10 mouse cellular contexts compared by ENCODE assay signal in genomic region chr3:90586016-90586643, GRCm38 (mm10). TPM values are rescaled to one million over a fixed set of nuclear protein-coding genes. Genes with fewer than 3 reads are reported as not detected.
DNase-seq lines count a peak whose midpoint lies in the region; ATAC-seq and TF ChIP-seq lines count a peak whose summit lies in the region.
"Had no signal": no experiment of that assay in that cellular context is flagged by ENCODE, and none has a peak within 500 bp of the region (broad histone marks: within the 10 kb centered on the region; RNA-seq: fewer than 3 reads in every experiment).

No protein-coding gene starts in this region.

- H3K27me3 ChIP-seq in forebrain, embryonic 11.5 days (ENCODE audit: control insufficient read depth, insufficient read depth, low read length): no peaks in the 10 kb centered on the region
- H3K27me3 ChIP-seq in forebrain, embryonic 14.5 days (replicated peaks; ENCODE audit: control insufficient read depth, insufficient read depth, low read length): no peaks in the 10 kb centered on the region
- H3K27me3 ChIP-seq in lung, postnatal 0 days (replicated peaks; ENCODE audit: insufficient read depth, low read length): no peaks in the 10 kb centered on the region
- H3K27me3 ChIP-seq in limb, embryonic 15.5 days: no peaks in the 10 kb centered on the region

- no peak for ATAC-seq in forebrain, embryonic 11.5 days (replicated peaks; ENCODE audit: low FRiP score)
- ATAC-seq in forebrain, embryonic 14.5 days: no peak
- no peak for ATAC-seq in lung, postnatal 0 days
- ATAC-seq in limb, embryonic 15.5 days (ENCODE audit: insufficient number of reproducible peaks, low FRiP score, low TSS enrichment, low read depth): no peak

- peak; percentile 45 for DNase-seq in forebrain, embryonic 11.5 days (ENCODE audit: low spot score)
- no peak for DNase-seq in forebrain, embryonic 14.5 days (ENCODE audit: low spot score)
- DNase-seq in lung, postnatal 0 days (ENCODE audit: low spot score): no peak
- no peak for DNase-seq in lung, adult 18-20 months
- DNase-seq in thymus, postnatal 36 days: peak; percentile 49 to 52
- no peak for DNase-seq in cerebellum, postnatal 25 days
- DNase-seq in urinary bladder, postnatal 10 days (ENCODE audit: low spot score): no peak

- no peaks in the 10 kb centered on the region for H3K4me1 ChIP-seq in forebrain, embryonic 11.5 days (replicated peaks; ENCODE audit: control insufficient read depth, insufficient read depth, low read length)
- H3K4me1 ChIP-seq in forebrain, embryonic 14.5 days (ENCODE audit: control insufficient read depth, insufficient read depth, low read length): no peaks in the 10 kb centered on the region
- H3K4me1 ChIP-seq in lung, postnatal 0 days (ENCODE audit: insufficient read depth, low read depth, low read length): peaks cover 3% of the 10 kb centered on the region; the same call in 1 of the 2 replicates
- peaks cover 31% of the 10 kb centered on the region for H3K4me1 ChIP-seq in limb, embryonic 15.5 days

- WGBS in forebrain, embryonic 11.5 days: 82% methylated on average over 15 of the region's 15 CpGs
- WGBS in forebrain, embryonic 14.5 days: 86% methylated on average over 15 of the region's 15 CpGs
- WGBS in lung, postnatal 0 days: 81% methylated on average over 15 of the region's 15 CpGs
- 82% methylated on average over 15 of the region's 15 CpGs for WGBS in limb, embryonic 15.5 days

- TF ChIP-seq CTCF in lung, postnatal 0 days (IDR thresholded peaks at IDR 0.05): no peak

- no peak overlapping the region for H3K4me2 ChIP-seq in forebrain, embryonic 11.5 days (ENCODE audit: low read depth, low read length, severe bottlenecking)
- no peak overlapping the region for H3K4me2 ChIP-seq in forebrain, embryonic 14.5 days (ENCODE audit: low read length)
- no peak overlapping the region for H3K4me2 ChIP-seq in lung, postnatal 0 days (replicated peaks; ENCODE audit: low read depth, low read length)
- no peak overlapping the region for H3K4me2 ChIP-seq in limb, embryonic 15.5 days
- H3K4me2 ChIP-seq: heart, embryonic 11.5 days; liver, embryonic 11.5 days had no signal

- no peaks in the 10 kb centered on the region for H3K9me3 ChIP-seq in forebrain, embryonic 11.5 days (ENCODE audit: control insufficient read depth, low read length)
- H3K9me3 ChIP-seq in forebrain, embryonic 14.5 days (replicated peaks; ENCODE audit: control insufficient read depth, low read length): no peaks in the 10 kb centered on the region
- H3K9me3 ChIP-seq in lung, postnatal 0 days (ENCODE audit: low read length): no peaks in the 10 kb centered on the region
- no peaks in the 10 kb centered on the region for H3K9me3 ChIP-seq in limb, embryonic 15.5 days

- no peak overlapping the region for H3K9ac ChIP-seq in forebrain, embryonic 11.5 days (ENCODE audit: low read length)
- H3K9ac ChIP-seq in forebrain, embryonic 14.5 days (ENCODE audit: low read length): no peak overlapping the region
- H3K9ac ChIP-seq in lung, postnatal 0 days (replicated peaks; ENCODE audit: low read depth): no peak overlapping the region
- H3K9ac ChIP-seq in limb, embryonic 15.5 days: no peak overlapping the region

- H3K36me3 ChIP-seq in forebrain, embryonic 11.5 days (ENCODE audit: control insufficient read depth, insufficient read depth, low read length): no peaks in the 10 kb centered on the region
- H3K36me3 ChIP-seq in forebrain, embryonic 14.5 days (ENCODE audit: control insufficient read depth, insufficient read depth, low read length): no peaks in the 10 kb centered on the region
- H3K36me3 ChIP-seq in lung, postnatal 0 days (ENCODE audit: insufficient read depth, low read length): no peaks in the 10 kb centered on the region
- H3K36me3 ChIP-seq in limb, embryonic 15.5 days: no peaks in the 10 kb centered on the region

- H3K4me3 ChIP-seq in forebrain, embryonic 11.5 days (ENCODE audit: low read depth, low read length): no peak overlapping the region
- H3K4me3 ChIP-seq in forebrain, embryonic 14.5 days (ENCODE audit: low read depth, low read length): no peak overlapping the region
- H3K4me3 ChIP-seq in lung, postnatal 0 days (ENCODE audit: low read depth, low read length): no peak overlapping the region
- no peak overlapping the region for H3K4me3 ChIP-seq in limb, embryonic 15.5 days

- no peak for TF ChIP-seq EP300 in lung, postnatal 0 days (IDR thresholded peaks at IDR 0.05)

- no peak overlapping the region for H3K27ac ChIP-seq in forebrain, embryonic 11.5 days (ENCODE audit: low read depth, low read length)
- no peak overlapping the region for H3K27ac ChIP-seq in forebrain, embryonic 14.5 days (ENCODE audit: low read depth, low read length)
- H3K27ac ChIP-seq in lung, postnatal 0 days (ENCODE audit: low read length): peak overlapping the region; percentile 86
- H3K27ac ChIP-seq in limb, embryonic 15.5 days: peak overlapping the region; percentile 71

RNA-seq across cellular contexts. Expression of gene S100a2, which starts 3.9 kb away (rescaled TPM):
- not detected in 2 replicates for polyA plus RNA-seq in forebrain, embryonic 11.5 days (2014; fragmentation: Nextera tagmentation; extraction: Ambion mirVana)
- polyA plus RNA-seq in forebrain, embryonic 14.5 days (2014; fragmentation: Nextera tagmentation; extraction: Ambion mirVana): not detected in 2 replicates
- polyA plus RNA-seq in lung, postnatal 0 days (2015; fragmentation: Nextera tagmentation; extraction: Ambion mirVana): 0.66 TPM in 1 of 2 replicates, not detected in the other
- not detected in 2 replicates for polyA plus RNA-seq in limb, embryonic 15.5 days (2015; fragmentation: Nextera tagmentation; extraction: Ambion mirVana)
- polyA plus RNA-seq: heart, embryonic 11.5 days; liver, embryonic 11.5 days had no signal

RNA-seq across cellular contexts. Expression of gene Gm42674, which starts 15.6 kb away (rescaled TPM):
- polyA plus RNA-seq in forebrain, embryonic 11.5 days (2014; fragmentation: Nextera tagmentation; extraction: Ambion mirVana): not detected in 2 replicates
- polyA plus RNA-seq in forebrain, embryonic 14.5 days (2014; fragmentation: Nextera tagmentation; extraction: Ambion mirVana): not detected in 2 replicates
- polyA plus RNA-seq in lung, postnatal 0 days (2015; fragmentation: Nextera tagmentation; extraction: Ambion mirVana): not detected in 2 replicates
- not detected in 2 replicates for polyA plus RNA-seq in limb, embryonic 15.5 days (2015; fragmentation: Nextera tagmentation; extraction: Ambion mirVana)
- polyA plus RNA-seq: heart, embryonic 11.5 days; liver, embryonic 11.5 days had no signal

RNA-seq across cellular contexts. Expression of gene S100a4, which starts 17.4 kb away (rescaled TPM):
- 0.69 and 1.9 TPM in 2 replicates for polyA plus RNA-seq in forebrain, embryonic 11.5 days (2014; fragmentation: Nextera tagmentation; extraction: Ambion mirVana)
- 1.3 and 1.9 TPM in 2 replicates for polyA plus RNA-seq in forebrain, embryonic 14.5 days (2014; fragmentation: Nextera tagmentation; extraction: Ambion mirVana)
- polyA plus RNA-seq in lung, postnatal 0 days (2015; fragmentation: Nextera tagmentation; extraction: Ambion mirVana): 18.4 and 24.3 TPM in 2 replicates
- polyA plus RNA-seq in limb, embryonic 15.5 days (2015; fragmentation: Nextera tagmentation; extraction: Ambion mirVana): 21.0 and 29.6 TPM in 2 replicates

RNA-seq across cellular contexts. Expression of gene S100a5, which starts 22.2 kb away (rescaled TPM):
- polyA plus RNA-seq in forebrain, embryonic 11.5 days (2014; fragmentation: Nextera tagmentation; extraction: Ambion mirVana): not detected in 2 replicates
- polyA plus RNA-seq in forebrain, embryonic 14.5 days (2014; fragmentation: Nextera tagmentation; extraction: Ambion mirVana): not detected in 2 replicates
- not detected in 2 replicates for polyA plus RNA-seq in lung, postnatal 0 days (2015; fragmentation: Nextera tagmentation; extraction: Ambion mirVana)
- polyA plus RNA-seq in limb, embryonic 15.5 days (2015; fragmentation: Nextera tagmentation; extraction: Ambion mirVana): not detected in 2 replicates
- polyA plus RNA-seq: heart, embryonic 11.5 days; liver, embryonic 11.5 days had no signal

RNA-seq across cellular contexts. Expression of gene S100a3, which starts 25.8 kb away (rescaled TPM):
- not detected in 2 replicates for polyA plus RNA-seq in forebrain, embryonic 11.5 days (2014; fragmentation: Nextera tagmentation; extraction: Ambion mirVana)
- polyA plus RNA-seq in forebrain, embryonic 14.5 days (2014; fragmentation: Nextera tagmentation; extraction: Ambion mirVana): not detected in 2 replicates
- polyA plus RNA-seq in lung, postnatal 0 days (2015; fragmentation: Nextera tagmentation; extraction: Ambion mirVana): 1.1 and 2.1 TPM in 2 replicates
- polyA plus RNA-seq in limb, embryonic 15.5 days (2015; fragmentation: Nextera tagmentation; extraction: Ambion mirVana): 1.8 and 2.6 TPM in 2 replicates
- polyA plus RNA-seq: liver, embryonic 11.5 days had no signal

Comparison
In these comparisons a context has a peak if more than half of its experiments do, and no peak if none do; other contexts are left out.
1. DNase-seq: peak in forebrain, embryonic 11.5 days (single experiment) and thymus, postnatal 36 days (2 of 2); none in forebrain, embryonic 14.5 days (single experiment), lung, postnatal 0 days (single experiment), lung, adult 18-20 months (0 of 2), cerebellum, postnatal 25 days (0 of 2) and urinary bladder, postnatal 10 days (single experiment).
2. H3K27ac ChIP-seq: peak in lung, postnatal 0 days (single experiment) and limb, embryonic 15.5 days (single experiment); none in forebrain, embryonic 11.5 days (single experiment) and forebrain, embryonic 14.5 days (single experiment).